Mouse (Mus musculus): Measurements from ENCODE around the gene Arglu1.

The Arglu1 gene

GRCm38 (mm10) chr8:8621236-8621917, 68.9 kb downstream of the Arglu1 start:
- no peak for DNase-seq

- no peak for DNase-seq
Measured at GRCm38 (mm10) chr8:8620536-8620935, 69.8 kb downstream of the Arglu1 start.

GRCm38 (mm10) chr8:8619221-8620194, 70.8 kb downstream of the Arglu1 start:
- DNase-seq, result no peak
